Mouse (Mus musculus): Measurements from ENCODE around the gene Fermt1.

Fermt1 gene

GRCm38 (mm10) chr2:132863325-132863724 is 82.4 kb downstream of the Fermt1 start:
- DNase-seq (ENCODE audit: extremely low read depth, low read depth, low spot score): no peak

- no peak for DNase-seq (ENCODE audit: extremely low read depth, low read depth, low spot score)
These were observed 84.2 kb downstream of the Fermt1 start for GRCm38 (mm10) chr2:132861456-132861855.

- no peak for DNase-seq (ENCODE audit: extremely low read depth, low read depth, low spot score)
These were observed 85.3 kb downstream of the Fermt1 start for GRCm38 (mm10) chr2:132860435-132860834.

GRCm38 (mm10) chr2:132856333-132856732 is 89.4 kb downstream of the Fermt1 start:
- DNase-seq (ENCODE audit: extremely low read depth, low read depth, low spot score): no peak

Data from fat pad, adult 2 months (tissue).